Mouse (Mus musculus) right cerebral cortex, postnatal 4 days (tissue): Measurements from ENCODE around the gene Gprasp2.
"Not testable (repeated sequence)": the region's sequence is repeated elsewhere in the genome, so short reads cannot be mapped to it uniquely, and the experiment has no call there.

Experiments used
- DNase-seq: peaks from one replicate; pipeline ENCODE4 v3.0.0-alpha.2; 2022

Gprasp2 gene

GRCm38 (mm10) chrX:135838521-135839360 is at the start of gene Gprasp2:
TSS of gene Gprasp2 (plus strand) at chrX:135839034.
- peak; percentile 68 for DNase-seq

DNA sequence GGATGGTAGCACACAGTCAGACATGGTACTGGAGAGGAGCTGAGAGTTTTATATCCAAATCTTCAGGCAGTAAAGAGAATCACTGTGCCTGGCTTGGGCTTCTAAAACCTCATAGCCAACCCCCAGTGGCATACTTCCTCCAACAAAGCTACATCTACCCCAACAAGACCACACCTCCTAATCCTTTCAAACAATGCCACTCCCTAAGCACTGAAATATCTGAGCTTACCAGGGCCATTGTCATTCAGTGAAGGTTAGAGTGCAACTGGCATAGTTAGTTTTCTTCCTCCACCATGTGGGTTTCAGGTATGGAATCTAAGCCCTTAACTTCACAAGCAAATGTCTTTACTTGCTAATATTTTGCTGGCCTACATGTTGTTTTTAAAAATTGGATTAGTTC is 47.3 kb upstream of the Gprasp2 start:
- no peak for DNase-seq

DNA sequence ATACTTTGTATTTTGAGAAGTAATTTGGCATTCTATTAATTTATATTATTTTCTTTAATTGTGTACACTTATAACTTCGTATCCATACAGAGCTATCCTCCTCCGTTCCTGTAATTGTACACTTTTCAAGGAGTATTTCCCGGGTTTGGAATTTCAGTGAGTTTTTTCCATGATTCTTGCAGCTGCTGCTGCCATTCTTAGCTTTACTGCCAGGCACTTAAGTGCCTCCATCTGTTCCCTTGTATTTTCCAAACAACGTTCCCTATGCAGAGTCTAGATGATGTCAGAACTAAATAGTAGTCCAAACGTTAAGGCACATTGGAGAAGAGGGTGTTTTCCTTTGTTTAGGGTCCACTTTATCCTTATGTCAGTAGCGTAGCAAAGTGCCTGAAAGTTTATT is 46.5 kb upstream of the Gprasp2 start:
- no peak for DNase-seq

DNA sequence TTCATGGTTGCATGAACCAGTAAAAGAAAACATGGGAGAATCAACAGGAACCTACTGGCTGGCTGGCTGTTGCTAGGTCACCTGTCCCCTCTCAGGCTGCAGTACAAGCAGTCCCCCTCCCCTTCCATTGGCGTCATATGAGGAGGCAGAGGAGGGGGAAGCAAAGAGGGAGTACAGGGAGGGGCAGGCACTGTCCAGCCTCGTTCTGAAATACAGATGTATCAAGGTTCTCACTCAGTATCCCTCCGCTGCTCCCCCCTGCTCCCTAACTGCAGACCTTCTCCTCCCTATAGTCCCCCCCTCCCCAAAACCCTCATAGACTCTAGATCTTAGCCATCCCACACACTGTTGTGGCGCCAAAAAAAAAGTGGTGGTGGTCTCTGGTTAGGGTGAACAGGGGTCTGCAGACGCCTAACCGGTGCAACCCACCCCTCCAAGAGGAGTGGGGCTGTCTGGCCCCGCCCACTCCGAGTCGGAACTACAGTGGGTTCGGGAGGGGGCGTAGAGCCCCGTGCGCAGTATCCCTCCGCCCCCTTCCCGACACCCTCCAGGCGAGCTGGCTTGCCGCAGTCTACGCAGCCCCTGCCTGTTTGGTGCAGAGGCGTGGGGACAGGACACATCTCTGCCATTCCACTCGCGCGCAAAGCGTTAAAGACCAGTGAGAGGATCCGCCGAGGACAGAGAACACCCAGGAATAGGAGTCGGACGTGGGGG is 43.1 kb upstream of the Gprasp2 start:
- DNase-seq: peak; percentile 72

GRCm38 (mm10) chrX:135796305-135797211 is 42.3 kb upstream of the Gprasp2 start:
- peak; percentile 27 for DNase-seq

- DNase-seq: peak; percentile 41
Measured at GRCm38 (mm10) chrX:135797212-135797644, 41.6 kb upstream of the Gprasp2 start, which contains the start of gene Bhlhb9. TSS of gene Bhlhb9 (plus strand) at chrX:135797594.

DNA sequence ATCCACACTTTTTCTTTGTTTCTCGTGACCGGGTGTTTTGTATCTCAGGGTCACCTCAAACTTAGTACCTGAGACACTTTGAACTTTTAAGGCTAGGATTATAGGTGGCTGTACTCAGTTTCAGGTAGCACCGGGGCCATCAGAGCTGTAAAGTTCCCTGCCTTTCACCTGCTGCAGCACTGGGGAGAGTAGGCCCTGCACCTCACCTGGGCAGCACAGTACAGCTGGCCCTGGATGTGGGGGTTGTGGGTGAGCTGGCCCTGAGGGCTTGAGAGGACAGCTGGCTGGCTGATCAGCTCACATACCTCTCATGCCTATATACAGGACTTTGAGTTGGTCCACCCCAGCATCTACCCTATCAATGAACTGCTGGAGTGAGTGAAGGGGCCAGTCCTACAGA is 34.7 kb upstream of the Gprasp2 start:
- DNase-seq: no peak

DNA sequence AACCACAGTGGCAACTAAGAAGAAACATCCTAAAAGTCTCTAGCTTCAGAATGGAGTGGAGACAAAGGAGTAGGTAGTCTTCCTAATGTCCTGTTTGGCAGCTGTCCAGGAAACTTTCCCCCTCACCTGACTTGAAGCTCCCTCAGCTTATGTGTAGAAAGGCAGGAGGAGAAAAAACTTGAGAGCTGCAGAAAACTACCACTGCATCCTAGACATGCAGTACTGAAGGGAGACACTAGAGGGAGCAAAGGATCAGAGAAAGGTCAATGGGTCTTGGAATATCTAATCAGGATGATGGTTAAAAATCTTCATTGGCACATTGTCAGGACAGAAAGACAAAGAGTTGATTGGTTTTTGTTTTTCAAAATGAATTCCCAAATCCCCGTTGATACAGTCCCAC is 33.1 kb upstream of the Gprasp2 start:
- DNase-seq: peak; percentile 10

GRCm38 (mm10) chrX:135835896-135836295 is 2.9 kb upstream of the Gprasp2 start:
- DNase-seq: not testable (repeated sequence)

- DNase-seq: no peak
Measured at GRCm38 (mm10) chrX:135837896-135838295, 938 bp upstream of the Gprasp2 start.

GRCm38 (mm10) chrX:135839397-135840391 is 860 bp downstream of the Gprasp2 start:
- peak; percentile 19 for DNase-seq

GRCm38 (mm10) chrX:135866806-135867205 is 28.0 kb downstream of the Gprasp2 start:
- DNase-seq: not testable (repeated sequence)

DNA sequence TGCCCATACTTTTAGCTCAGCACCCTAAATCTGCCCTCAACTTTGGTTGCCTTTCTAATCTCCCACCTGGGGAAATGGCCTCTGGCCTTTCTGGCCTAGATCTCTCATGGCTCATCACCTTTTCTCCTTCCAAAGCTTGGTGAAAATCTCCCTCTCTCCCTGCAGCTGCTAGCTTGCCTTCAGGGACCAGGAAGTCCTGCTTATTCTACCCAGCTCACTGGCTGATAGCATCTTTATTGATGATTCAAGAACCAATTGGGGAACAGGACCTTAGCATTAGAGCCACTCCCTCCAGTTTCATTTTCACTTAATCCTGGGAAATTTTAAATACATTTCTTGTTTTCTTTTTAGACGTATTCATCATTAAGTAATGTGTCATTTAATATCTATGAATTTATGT is 37.8 kb downstream of the Gprasp2 start:
- no peak for DNase-seq

GRCm38 (mm10) chrX:135879626-135880025 is 40.8 kb downstream of the Gprasp2 start:
- DNase-seq: no peak

DNA sequence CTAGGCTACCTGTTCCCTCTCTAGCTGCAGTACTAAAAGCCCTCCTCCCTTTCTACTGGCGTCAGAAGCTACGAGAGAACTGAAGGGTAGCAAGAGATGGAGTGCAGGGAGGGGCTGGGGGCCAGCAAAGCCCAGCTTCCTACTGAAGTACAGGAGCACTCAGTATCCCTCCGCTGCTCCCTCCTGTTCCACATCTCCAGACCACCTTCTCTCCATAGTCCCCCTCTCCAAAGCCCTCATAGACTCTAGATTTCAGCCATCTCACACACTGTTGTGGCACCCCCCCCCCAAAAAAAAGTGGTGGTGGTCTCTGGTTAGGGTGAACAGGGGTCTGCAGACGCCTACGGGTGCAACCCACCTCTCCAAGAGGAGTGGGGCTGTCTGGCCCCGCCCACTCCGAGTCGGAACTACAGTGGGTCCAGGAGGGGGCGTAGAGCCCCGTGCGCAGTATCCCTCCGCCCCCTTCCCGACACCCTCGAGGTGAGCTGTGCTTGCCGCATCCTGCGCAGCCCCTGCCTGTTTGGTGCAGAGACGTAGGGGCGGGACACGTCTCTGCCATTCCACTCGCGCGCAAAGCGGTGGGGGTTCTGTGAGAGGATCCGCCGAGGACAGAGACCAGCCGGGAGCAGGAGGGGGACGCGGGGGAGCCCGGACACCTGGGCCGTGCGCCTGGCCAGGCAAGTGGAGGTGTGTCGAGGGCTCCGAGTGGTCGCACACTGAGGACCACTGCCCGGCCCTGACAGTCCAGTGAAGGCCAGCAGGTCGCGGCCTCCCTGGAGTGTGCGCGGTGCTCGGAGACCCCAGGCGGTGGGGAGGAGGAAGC is 46.8 kb downstream of the Gprasp2 start:
- DNase-seq: peak; percentile 76

GRCm38 (mm10) chrX:135886234-135886585 is 47.4 kb downstream of the Gprasp2 start:
- DNase-seq: peak; percentile 22
